Mouse (Mus musculus): ENCODE data around the gene Disp2. TPM values are rescaled to one million over a fixed set of nuclear protein-coding genes. Genes with fewer than 3 reads are reported as not detected.

The Disp2 gene
- polyA plus RNA-seq, 1 experiment = 125 TPM

DNA sequence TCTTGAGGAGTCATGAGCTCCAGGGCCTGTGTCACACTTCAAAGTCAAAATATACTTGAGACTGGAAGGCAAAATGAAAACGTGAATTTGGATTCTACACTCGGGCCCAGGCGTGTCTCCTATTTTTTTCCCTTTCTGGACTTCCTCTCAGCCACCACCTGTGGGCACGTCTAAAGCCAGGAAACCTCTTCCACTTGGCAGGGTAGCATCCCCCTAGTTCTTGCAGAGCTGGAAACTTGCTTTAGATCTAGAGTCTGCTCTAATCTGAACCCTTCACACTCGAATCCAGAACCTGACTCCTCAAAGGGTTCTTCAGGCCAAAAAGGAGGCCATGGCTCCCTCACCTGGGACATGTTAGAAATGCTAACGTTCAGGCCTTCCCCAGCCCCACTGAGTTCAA is 24.1 kb upstream of the Disp2 start:
- no peak for DNase-seq (ENCODE audit: extremely low spot score in 1 of 2, low spot score in 1 of 2)

GRCm38 (mm10) chr2:118756103-118756502 is 23.4 kb upstream of the Disp2 start:
- DNase-seq (ENCODE audit: extremely low spot score in 1 of 2, low spot score in 1 of 2) = no peak

DNA sequence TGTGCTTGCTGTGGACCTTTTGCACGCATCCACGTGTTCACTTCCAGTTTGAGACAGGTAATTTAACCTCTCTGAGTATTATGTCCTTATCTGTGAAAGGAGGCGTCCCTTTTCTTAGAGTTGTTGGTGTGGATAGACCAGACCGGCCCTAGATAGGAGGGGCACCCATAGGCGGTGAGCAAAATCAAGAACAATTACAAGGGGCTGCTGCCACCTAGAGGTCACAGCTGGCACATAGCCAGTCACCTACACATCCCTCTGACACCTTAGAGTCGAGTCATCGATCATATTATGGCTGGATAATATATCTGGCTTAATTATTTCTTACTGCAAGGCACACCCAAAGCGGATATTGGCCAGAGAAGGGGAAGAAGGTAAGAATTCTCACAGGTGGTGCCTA is 19.7 kb upstream of the Disp2 start:
- peak in 1 of 2 experiments; percentile 58 for DNase-seq (ENCODE audit: extremely low spot score in 1 of 2, low spot score in 1 of 2)

DNA sequence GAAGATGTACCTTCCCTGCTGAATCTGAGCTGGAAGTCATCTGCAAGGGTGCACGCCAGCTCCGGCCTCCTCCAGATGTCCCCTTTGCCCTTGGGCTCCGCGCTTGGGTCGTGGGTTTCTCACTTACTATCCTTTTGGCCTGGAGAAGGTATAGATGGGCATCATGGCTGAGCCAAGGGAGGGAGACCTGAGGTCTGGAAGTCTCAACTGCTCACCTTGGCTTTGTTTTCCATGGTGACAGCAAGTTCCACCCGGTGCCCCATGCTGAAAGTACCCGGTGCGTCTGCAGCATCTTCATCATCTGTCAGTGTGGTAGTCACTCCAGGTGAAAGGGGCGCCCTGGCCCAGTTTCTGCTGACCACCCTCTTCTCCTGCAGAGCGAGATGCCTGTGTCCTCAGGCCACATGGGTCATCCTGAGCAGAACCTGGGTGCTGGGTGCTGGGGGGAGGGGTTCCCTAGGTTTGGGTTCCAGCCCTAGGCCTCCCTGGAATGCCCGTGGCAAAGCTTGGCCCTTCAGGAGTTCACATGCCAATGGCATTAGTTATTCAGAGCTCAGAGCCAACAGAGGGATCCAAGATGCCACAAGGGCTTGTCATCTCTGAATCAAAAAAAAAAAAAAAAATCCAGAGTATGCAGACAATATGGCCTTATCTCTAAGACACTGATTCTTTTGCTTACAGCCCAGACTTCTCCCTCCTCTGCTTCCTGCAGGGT is 19.1 kb upstream of the Disp2 start:
- no peak for DNase-seq (ENCODE audit: extremely low spot score in 1 of 2, low spot score in 1 of 2)

GRCm38 (mm10) chr2:118761358-118761757 is 18.2 kb upstream of the Disp2 start:
- no peak for DNase-seq (ENCODE audit: extremely low spot score in 1 of 2, low spot score in 1 of 2)

DNA sequence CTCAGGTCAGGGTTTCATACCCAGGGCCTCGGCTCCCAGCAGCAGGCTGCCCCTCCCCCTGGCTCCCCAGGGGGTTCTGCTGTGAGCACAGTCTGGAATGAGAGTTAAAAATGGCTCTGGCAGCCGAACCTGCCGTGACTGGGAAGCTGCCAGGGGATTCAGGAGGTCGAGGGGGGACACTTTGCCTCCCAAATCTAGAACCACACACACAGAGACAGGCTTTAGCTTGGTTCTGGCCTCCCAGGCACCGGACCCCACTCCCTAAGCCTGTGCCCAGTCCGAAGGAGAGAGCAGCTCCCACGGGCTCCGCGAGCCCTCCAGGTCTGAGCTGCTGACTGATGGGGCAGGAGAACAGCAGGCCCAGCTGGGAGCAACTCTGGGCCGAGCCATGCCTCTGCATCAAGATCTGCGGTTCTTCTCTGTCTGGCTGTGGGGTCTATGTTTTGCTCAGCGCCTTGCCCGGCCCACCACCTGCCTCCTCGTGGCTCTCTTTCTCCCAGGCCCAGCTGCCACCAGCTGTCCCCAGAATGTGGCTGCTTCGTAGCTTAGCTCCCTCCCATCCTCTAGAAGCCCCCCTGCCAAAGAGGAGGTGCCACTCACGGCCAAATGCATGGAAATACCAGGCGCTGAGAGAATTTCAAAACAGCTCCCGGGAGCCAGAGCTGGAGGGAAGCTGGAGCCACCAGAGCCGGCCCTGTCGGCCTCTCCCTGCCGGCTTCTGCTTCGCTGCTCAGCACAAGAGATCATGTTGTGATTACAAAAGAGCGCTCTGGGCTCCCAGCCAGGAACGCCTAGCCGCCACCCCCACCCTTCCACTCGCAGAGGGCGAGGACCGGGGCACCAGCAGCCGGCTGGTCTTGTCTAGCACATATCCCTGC is 17.4 kb upstream of the Disp2 start, which contains the start of gene Ccdc9b:
Gene Ccdc9b (minus strand): TSS at position 756 of the 878 bp plus-strand sequence.
- peak; percentile 63 to 92 for DNase-seq (ENCODE audit: extremely low spot score in 1 of 2, low spot score in 1 of 2)

DNA sequence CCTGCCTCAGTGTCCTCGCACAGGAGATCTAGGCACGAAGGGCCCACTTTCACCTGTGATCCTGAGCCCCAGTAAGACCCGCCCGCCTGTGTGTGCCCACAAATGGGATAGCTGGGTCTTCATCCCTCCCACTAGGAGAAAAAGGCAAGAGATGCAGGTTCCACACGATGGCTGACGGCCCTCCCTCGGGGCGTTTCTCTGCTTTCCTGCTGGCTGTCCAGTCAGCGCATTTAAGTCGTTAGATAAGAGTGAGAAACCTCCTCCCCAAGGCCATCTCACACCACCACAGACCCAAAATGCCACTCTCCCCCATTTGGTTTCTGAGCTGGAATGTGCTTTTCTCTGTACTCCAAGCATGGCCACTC is 16.8 kb upstream of the Disp2 start:
- no peak for DNase-seq (ENCODE audit: extremely low spot score in 1 of 2, low spot score in 1 of 2)

- peak; percentile 54 to 70 for DNase-seq (ENCODE audit: extremely low spot score in 1 of 2, low spot score in 1 of 2)
Measured at GRCm38 (mm10) chr2:118763469-118763868, 16.1 kb upstream of the Disp2 start.

DNA sequence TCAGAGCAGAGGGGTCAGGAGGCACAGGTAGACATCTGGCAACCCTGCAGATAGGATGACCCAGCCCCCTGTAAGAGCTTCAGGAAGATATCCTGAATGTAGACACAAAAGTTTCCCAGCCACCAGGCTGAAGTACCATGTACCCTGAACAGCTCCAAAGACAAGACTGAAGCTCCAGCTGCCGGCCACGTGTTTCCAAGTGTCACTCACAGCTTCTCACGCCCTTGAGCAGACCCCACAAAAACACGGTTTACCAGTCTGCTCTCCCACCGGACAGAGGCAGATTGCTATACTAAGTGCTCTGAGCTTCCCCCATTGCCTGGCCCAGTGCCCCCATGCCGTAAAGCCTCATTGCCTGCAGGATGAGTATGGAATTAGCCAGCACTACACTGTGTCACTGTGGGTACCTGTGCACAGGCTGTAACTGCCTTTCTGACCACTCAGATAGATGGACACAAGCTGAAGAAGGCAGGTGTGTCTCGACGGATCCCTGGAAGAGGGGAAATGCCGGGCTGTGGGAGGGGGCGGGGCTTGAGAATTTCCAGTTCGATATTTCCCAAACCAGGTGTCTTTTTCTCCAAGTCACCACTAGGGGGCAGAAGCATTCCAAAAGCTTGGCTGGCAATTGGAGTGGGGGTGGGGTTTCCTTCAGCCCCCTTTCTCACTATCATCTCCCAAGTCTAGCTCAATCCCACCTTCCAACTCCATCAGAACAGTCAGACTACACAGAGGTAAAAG is 15.3 kb upstream of the Disp2 start:
- DNase-seq (ENCODE audit: extremely low spot score in 1 of 2, low spot score in 1 of 2) = peak in 1 of 2 experiments; percentile 85

GRCm38 (mm10) chr2:118764875-118765274 is 14.6 kb upstream of the Disp2 start:
- no peak for DNase-seq (ENCODE audit: extremely low spot score in 1 of 2, low spot score in 1 of 2)

GRCm38 (mm10) chr2:118766041-118767033 is 13.2 kb upstream of the Disp2 start:
- DNase-seq (ENCODE audit: extremely low spot score in 1 of 2, low spot score in 1 of 2) = no peak

- DNase-seq (ENCODE audit: extremely low spot score in 1 of 2, low spot score in 1 of 2) = no peak
Measured at GRCm38 (mm10) chr2:118772158-118772874, 7.2 kb upstream of the Disp2 start, which contains the start of gene Phgr1. TSS of gene Phgr1 (plus strand) at chr2:118772769.

DNA sequence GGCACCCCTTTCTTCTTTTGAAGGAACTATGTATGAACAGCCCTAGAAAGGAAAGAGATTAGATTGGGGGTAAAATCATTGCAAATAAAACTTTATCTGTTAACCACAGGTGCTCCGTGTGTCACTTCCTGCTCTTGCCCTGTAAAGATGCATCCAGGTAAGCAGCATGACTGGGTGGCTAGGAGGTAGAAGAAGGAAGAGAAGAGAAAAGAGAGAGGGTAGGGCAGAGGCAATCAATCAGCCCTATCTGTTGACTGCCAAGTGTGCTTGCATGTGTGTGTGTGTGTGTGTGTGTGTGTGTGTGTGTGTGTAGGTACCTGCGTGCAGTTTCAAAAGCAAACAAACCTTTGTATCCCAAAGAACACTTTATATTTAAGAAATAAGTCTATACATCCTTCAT is 5.0 kb upstream of the Disp2 start:
- no peak for DNase-seq (ENCODE audit: extremely low spot score in 1 of 2, low spot score in 1 of 2)

GRCm38 (mm10) chr2:118775396-118775795 is 4.1 kb upstream of the Disp2 start:
- peak in 1 of 2 experiments; percentile 73 for DNase-seq (ENCODE audit: extremely low spot score in 1 of 2, low spot score in 1 of 2)

GRCm38 (mm10) chr2:118775846-118776245 is 3.7 kb upstream of the Disp2 start:
- DNase-seq (ENCODE audit: extremely low spot score in 1 of 2, low spot score in 1 of 2) = peak; percentile 73 to 86

DNA sequence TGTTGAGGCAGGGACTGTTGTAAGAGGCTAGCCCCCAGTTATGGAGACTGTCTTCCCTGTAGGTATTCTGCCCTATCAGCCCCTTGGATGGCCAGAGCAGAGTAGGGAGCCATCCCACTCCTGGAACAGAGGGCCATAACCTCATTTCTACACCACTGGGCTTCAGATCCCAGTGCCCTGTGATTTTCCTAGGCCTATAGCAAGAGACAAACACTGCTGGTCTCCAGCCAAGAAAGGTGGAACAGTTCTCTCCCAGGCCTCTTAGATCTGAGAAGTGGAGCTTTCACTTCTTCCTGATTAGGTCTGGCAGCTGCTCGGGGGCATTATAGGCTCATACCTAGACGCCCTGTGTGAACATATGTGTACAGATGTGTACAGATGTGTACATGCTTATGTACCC is 3.2 kb upstream of the Disp2 start:
- DNase-seq (ENCODE audit: extremely low spot score in 1 of 2, low spot score in 1 of 2) = no peak

DNA sequence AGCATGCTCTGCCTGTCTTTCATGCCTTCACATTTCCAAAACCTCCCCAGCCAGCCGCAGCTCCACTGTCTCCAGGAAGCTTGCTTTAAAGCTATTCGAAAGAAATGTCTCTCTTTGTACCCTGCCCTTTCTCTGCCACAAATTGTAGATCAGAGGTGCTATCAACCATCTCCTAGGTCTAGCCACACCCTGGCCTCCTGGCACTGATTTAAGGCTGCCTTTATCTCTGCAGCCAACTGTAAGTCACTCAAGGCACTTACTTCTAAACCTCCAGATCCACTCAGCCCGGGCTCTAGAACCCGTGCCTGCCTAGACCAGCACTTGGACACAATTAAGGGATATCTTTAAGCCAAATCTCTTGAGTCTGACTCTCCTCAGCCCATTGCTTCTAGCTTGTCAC is 1.1 kb upstream of the Disp2 start:
- DNase-seq (ENCODE audit: extremely low spot score in 1 of 2, low spot score in 1 of 2) = no peak

GRCm38 (mm10) chr2:118779065-118779464 is 454 bp upstream of the Disp2 start:
- no peak for DNase-seq (ENCODE audit: extremely low spot score in 1 of 2, low spot score in 1 of 2)

GRCm38 (mm10) chr2:118781115-118781514 is 1.6 kb downstream of the Disp2 start:
- DNase-seq (ENCODE audit: extremely low spot score in 1 of 2, low spot score in 1 of 2) = no peak

Data from frontal cortex, adult 2 months (tissue).